Mouse (Mus musculus) MEL (cell line): ENCODE measurements around the gene Serping1. TPM values are rescaled to one million over a fixed set of nuclear protein-coding genes. Genes with fewer than 3 reads are reported as not detected.

Source experiments
- DNase-seq: peaks from one replicate; pipeline ENCODE4 v3.0.0; 2011; ENCODE audit warnings: low read depth, low spot score
- H3K27ac ChIP-seq: 2 replicates; pipeline ENCODE4 v1.5.1; 2012; ENCODE audit warnings: low read depth, mild to moderate bottlenecking, control low read depth, low read length, moderate library complexity; ENCODE audit not compliant: control insufficient read depth
- H3K27me3 ChIP-seq, 2 experiments: fragments of 150-350 bp in 1 of 2; sonication (generic) in 1 of 2; 2 replicates each; pipeline ENCODE4 v1.6.1; 2012; ENCODE audit warnings: low read length in 2 of 2, mild to moderate bottlenecking in 2 of 2, improper control_type of control experiment in 1 of 2, moderate library complexity in 1 of 2; ENCODE audit not compliant: insufficient read depth in 2 of 2, control insufficient read depth in 1 of 2
- H3K36me3 ChIP-seq, 2 experiments: 2 replicates each; pipeline ENCODE4 v1.6.1; 2012 to 2014; ENCODE audit warnings: low read length in 2 of 2, improper control_type of control experiment in 1 of 2, inconsistent platforms in 1 of 2, mild to moderate bottlenecking in 1 of 2; ENCODE audit not compliant: insufficient read depth in 2 of 2, control insufficient read depth in 1 of 2
- H3K4me1 ChIP-seq, 2 experiments: fragments of 150-350 bp in 1 of 2; sonication (generic) in 1 of 2; 2 replicates each; pipeline ENCODE4 v1.6.1; 2012; ENCODE audit warnings: low read length in 2 of 2, improper control_type of control experiment in 1 of 2, mild to moderate bottlenecking in 1 of 2; ENCODE audit not compliant: insufficient read depth in 2 of 2, control insufficient read depth in 1 of 2
- H3K4me3 ChIP-seq, 2 experiments: fragments of 150-350 bp in 1 of 2; sonication (generic) in 1 of 2; 2 replicates each; pipeline ENCODE4 v1.5.1; 2012; ENCODE audit warnings: low read depth in 2 of 2, low read length in 2 of 2, mild to moderate bottlenecking in 2 of 2, moderate library complexity in 2 of 2, control low read depth in 1 of 2, improper control_type of control experiment in 1 of 2; ENCODE audit not compliant: control insufficient read depth in 1 of 2, insufficient read depth in 1 of 2
- H3K79me2 ChIP-seq: 2 replicates; pipeline ENCODE4 v1.6.1; 2012; ENCODE audit warnings: mild to moderate bottlenecking, low read length, moderate library complexity; ENCODE audit not compliant: control insufficient read depth, poor library complexity, insufficient read depth
- H3K9ac ChIP-seq: 2 replicates; pipeline ENCODE4 v1.6.1; 2012; ENCODE audit warnings: low read depth, mild to moderate bottlenecking, control low read depth, low read length, moderate library complexity; ENCODE audit not compliant: control insufficient read depth, poor library complexity, severe bottlenecking
- H3K9me3 ChIP-seq: fragments of 150-350 bp; sonication (generic); replicated peaks from 2 replicates; pipeline ENCODE4 v1.6.1; 2012; ENCODE audit warnings: mild to moderate bottlenecking, low read length, improper control_type of control experiment, moderate library complexity; ENCODE audit not compliant: insufficient read depth
- BHLHE40 ChIP-seq: IDR thresholded peaks from 2 replicates; pipeline ENCODE4 v1.6.1; 2012; ENCODE audit warnings: low read depth, mild to moderate bottlenecking, inconsistent platforms, low read length, improper control_type of control experiment, borderline replicate concordance
- CHD1 ChIP-seq: IDR thresholded peaks from 2 replicates; pipeline ENCODE4 v1.6.1; 2012; ENCODE audit warnings: low read depth, mild to moderate bottlenecking, inconsistent platforms, low read length, improper control_type of control experiment
- E2F4 ChIP-seq: IDR thresholded peaks from 2 replicates; pipeline ENCODE4 v1.6.1; 2011; ENCODE audit warnings: low read depth, low read length, improper control_type of control experiment, borderline replicate concordance
- ELF1 ChIP-seq: IDR thresholded peaks from 2 replicates; pipeline ENCODE4 v1.6.1; 2014; ENCODE audit warnings: low read depth, mild to moderate bottlenecking, inconsistent platforms, low read length, improper control_type of control experiment, moderate library complexity
- ETS1 ChIP-seq: IDR thresholded peaks from 2 replicates; pipeline ENCODE4 v1.6.1; 2012; ENCODE audit warnings: low read depth, mild to moderate bottlenecking, inconsistent platforms, low read length, improper control_type of control experiment, moderate library complexity
- GATA1 ChIP-seq: IDR thresholded peaks from 2 replicates; pipeline ENCODE4 v1.6.1; 2011; ENCODE audit warnings: low read depth, low read length, improper control_type of control experiment
- JUND ChIP-seq: IDR thresholded peaks from 2 replicates; pipeline ENCODE4 v1.6.1; 2011; ENCODE audit warnings: low read depth, mild to moderate bottlenecking, improper control_type of control experiment, low read length
- MAFK ChIP-seq: IDR thresholded peaks from 2 replicates; pipeline ENCODE4 v1.6.1; 2011; ENCODE audit warnings: low read depth, mild to moderate bottlenecking, low read length, improper control_type of control experiment, borderline replicate concordance
- MAX ChIP-seq: IDR thresholded peaks from 2 replicates; pipeline ENCODE4 v1.6.1; 2011; ENCODE audit warnings: low read length, improper control_type of control experiment
- MEF2A ChIP-seq: IDR thresholded peaks from 2 replicates; pipeline ENCODE4 v1.6.1; 2014; ENCODE audit warnings: low read depth, mild to moderate bottlenecking, inconsistent platforms, low read length, improper control_type of control experiment; ENCODE audit not compliant: poor library complexity, insufficient replicate concordance, severe bottlenecking; ENCODE audit errors: extremely low read depth
- MYC ChIP-seq: IDR thresholded peaks from 2 replicates; pipeline ENCODE4 v1.6.1; 2011; ENCODE audit warnings: low read depth, mild to moderate bottlenecking, low read length, improper control_type of control experiment, moderate library complexity
- NELFE ChIP-seq: IDR thresholded peaks from 2 replicates; pipeline ENCODE4 v1.6.1; 2011; ENCODE audit warnings: low read depth, low read length, improper control_type of control experiment
- NRF1 ChIP-seq: IDR thresholded peaks from 2 replicates; pipeline ENCODE4 v1.6.1; 2014; ENCODE audit warnings: low read depth, mild to moderate bottlenecking, inconsistent platforms, low read length, improper control_type of control experiment, moderate library complexity; ENCODE audit not compliant: poor library complexity, insufficient read depth, severe bottlenecking
- POLR2AphosphoS2 ChIP-seq: IDR thresholded peaks from 2 replicates; pipeline ENCODE4 v1.6.1; 2011; ENCODE audit warnings: low read length, improper control_type of control experiment
- RCOR1 ChIP-seq: IDR thresholded peaks from 2 replicates; pipeline ENCODE4 v1.6.1; 2012; ENCODE audit warnings: low read depth, mild to moderate bottlenecking, inconsistent platforms, low read length, improper control_type of control experiment
- SIN3A ChIP-seq: IDR thresholded peaks from 2 replicates; pipeline ENCODE4 v1.6.1; 2012; ENCODE audit warnings: low read length, improper control_type of control experiment, inconsistent platforms
- SMC3 ChIP-seq: IDR thresholded peaks from 2 replicates; pipeline ENCODE4 v1.6.1; 2011; ENCODE audit warnings: low read depth, low read length, improper control_type of control experiment
- TAL1 ChIP-seq: IDR thresholded peaks from 2 replicates; pipeline ENCODE4 v1.6.1; 2012; ENCODE audit warnings: mild to moderate bottlenecking, inconsistent platforms, low read length, moderate library complexity, mixed read lengths
- TBP ChIP-seq: IDR thresholded peaks from 2 replicates; pipeline ENCODE4 v1.8.0; 2011; ENCODE audit warnings: low read depth, low read length, improper control_type of control experiment
- TCF12 ChIP-seq: IDR thresholded peaks from 2 replicates; pipeline ENCODE4 v1.6.1; 2014; ENCODE audit warnings: low read depth, mild to moderate bottlenecking, inconsistent platforms, low read length, improper control_type of control experiment, moderate library complexity
- UBTF ChIP-seq: IDR thresholded peaks from 2 replicates; pipeline ENCODE4 v1.6.1; 2012; ENCODE audit warnings: low read depth, mild to moderate bottlenecking, inconsistent platforms, low read length, improper control_type of control experiment, moderate library complexity, borderline replicate concordance; ENCODE audit not compliant: insufficient read depth
- USF2 ChIP-seq, 2 experiments: IDR thresholded peaks; 2 replicates each; pipeline ENCODE4 v1.6.1; 2011 to 2012; ENCODE audit warnings: improper control_type of control experiment in 2 of 2, low read length in 2 of 2, borderline replicate concordance in 1 of 2, inconsistent platforms in 1 of 2, low read depth in 1 of 2, mild to moderate bottlenecking in 1 of 2; ENCODE audit not compliant: insufficient read depth in 1 of 2
- ZC3H11A ChIP-seq: IDR thresholded peaks from 2 replicates; pipeline ENCODE4 v1.6.1; 2012; ENCODE audit warnings: low read depth, mild to moderate bottlenecking, inconsistent platforms, low read length, improper control_type of control experiment
- ZKSCAN1 ChIP-seq: IDR thresholded peaks from 2 replicates; pipeline ENCODE4 v1.6.1; 2012; ENCODE audit warnings: low read depth, mild to moderate bottlenecking, inconsistent platforms, low read length, improper control_type of control experiment, moderate library complexity
- ZMIZ1 ChIP-seq: IDR thresholded peaks from 2 replicates; pipeline ENCODE4 v1.6.1; 2012; ENCODE audit warnings: low read depth, mild to moderate bottlenecking, inconsistent platforms, low read length, improper control_type of control experiment, moderate library complexity
- polyA plus RNA-seq, 2 experiments: library from polyadenylated mRNA; stranded (reverse) in 1 of 2; unstranded in 1 of 2; fragments of >175 nt in 1 of 2; fragments of >200 nt in 1 of 2; gene quantifications; 2 replicates each; pipeline versions ENCODE4 v1.2.1 to v1.2.4; 2012; ENCODE audit warnings: low replicate concordance in 2 of 2, low read depth in 1 of 2; ENCODE audit not compliant: insufficient read length in 2 of 2, insufficient read depth in 1 of 2, missing spikeins in 1 of 2
- total RNA-seq: library from RNA; depleted of rRNA; stranded (reverse); fragments of 300-350 nt; gene quantifications from 2 replicates; pipeline ENCODE4 v1.2.3, GENCODE M21; 2012

Serping1 gene
- total and polyA plus RNA-seq, 3 experiments, result not detected

DNA sequence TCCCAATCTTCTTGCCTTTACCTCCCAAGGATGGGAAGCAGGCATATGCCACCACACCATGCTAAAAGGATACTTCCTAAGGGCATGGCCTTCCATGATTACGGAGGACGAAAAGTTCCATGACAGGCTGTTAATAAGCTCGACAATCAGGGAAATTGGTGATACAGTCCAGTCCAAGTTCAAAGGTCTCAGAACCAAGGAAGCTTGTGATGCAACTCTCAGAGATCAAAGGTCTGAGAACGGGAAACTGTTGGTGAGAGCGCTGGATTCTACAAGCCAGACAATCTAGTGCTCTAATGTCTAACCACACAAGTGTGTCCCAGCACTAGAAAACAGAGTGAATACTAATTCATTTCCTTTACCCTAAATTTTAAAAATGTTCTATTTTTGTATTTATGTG is 19.0 kb downstream of the Serping1 start:
- Histone ChIP-seq H3K79me2 (no peaks in the 10 kb centered on the region), H3K27ac (no peak overlapping the region), H3K9ac (no peak overlapping the region), H3K4me1 (no peaks in the 10 kb centered on the region), H3K9me3 (no peaks in the 10 kb centered on the region), H3K4me3 (no peak overlapping the region), H3K36me3 (no peaks in the 10 kb centered on the region), H3K27me3 (peaks cover 7 to 9% of the 10 kb centered on the region in 2 experiments)
- TF ChIP-seq MAFK (no peak), ETS1 (no peak), TCF12 (no peak), ZC3H11A (no peak), MYC (no peak), ELF1 (no peak), TBP (no peak), MAX (no peak), NRF1 (no peak), USF2 (IDR thresholded peaks at IDR 0.05; ENCODE audit: borderline replicate concordance in 1 of 2, insufficient read depth in 1 of 2, low read depth in 1 of 2, low read length in 2 of 2) (no peak), E2F4 (no peak), CHD1 (no peak)
- no peak for DNase-seq

DNA sequence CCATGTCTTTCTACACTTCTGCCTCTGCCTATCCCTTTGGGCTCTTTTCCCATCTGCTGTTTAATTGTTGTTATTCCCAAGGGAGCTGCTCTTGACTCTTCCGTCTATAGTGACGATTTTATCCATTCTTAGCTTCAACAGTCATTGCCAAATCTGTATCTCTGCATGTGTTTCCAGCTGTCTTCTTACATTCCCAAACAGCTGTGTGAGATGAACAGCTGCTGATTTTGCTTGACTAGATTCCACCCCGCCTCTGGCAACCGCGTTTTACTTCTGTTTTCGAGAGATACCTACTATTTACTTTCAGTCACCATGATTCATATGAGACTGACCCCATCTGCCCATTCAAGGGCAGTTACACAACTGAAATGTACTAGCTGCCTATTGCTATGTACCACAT is 25.1 kb downstream of the Serping1 start:
- Histone ChIP-seq H3K79me2 (no peaks in the 10 kb centered on the region), H3K27me3 (peaks cover 27 to 51% of the 10 kb centered on the region in 2 experiments), H3K9me3 (no peaks in the 10 kb centered on the region), H3K4me3 (no peak overlapping the region), H3K27ac (no peak overlapping the region), H3K36me3 (no peaks in the 10 kb centered on the region), H3K9ac (no peak overlapping the region), H3K4me1 (no peaks in the 10 kb centered on the region)
- TF ChIP-seq TCF12, result no peak
- no peak for TF ChIP-seq MEF2A
- no peak for TF ChIP-seq CHD1
- no peak for TF ChIP-seq TAL1
- TF ChIP-seq MAX, result no peak
- TF ChIP-seq NRF1, result no peak
- TF ChIP-seq UBTF, result no peak
- TF ChIP-seq RCOR1, result no peak
- TF ChIP-seq SMC3, result no peak
- no peak for TF ChIP-seq ZC3H11A
- TF ChIP-seq NELFE, result no peak
- no peak for TF ChIP-seq E2F4
- no peak for TF ChIP-seq ETS1
- no peak for TF ChIP-seq BHLHE40
- TF ChIP-seq JUND, result no peak
- TF ChIP-seq ZMIZ1, result no peak
- no peak for TF ChIP-seq SIN3A
- no peak for TF ChIP-seq GATA1
- no peak for TF ChIP-seq POLR2AphosphoS2
- TF ChIP-seq ZKSCAN1, result no peak
- DNase-seq, result no peak
